Mouse (Mus musculus): ENCODE results near the gene Phc2.
"Not testable (repeated sequence)": the region's sequence is repeated elsewhere in the genome, so short reads cannot be mapped to it uniquely, and the experiment has no call there.

Phc2 gene

GRCm38 (mm10) chr4:128652584-128653298, 1.8 kb upstream of the Phc2 start:
- Histone ChIP-seq H3K36me3 (ENCODE audit: insufficient read depth, low read length) (no peaks in the 10 kb centered on the region), H3K4me1 (replicated peaks; ENCODE audit: low read depth, low read length) (peaks cover 34% of the 10 kb centered on the region), H3K4me3 (replicated peaks; ENCODE audit: low read length) (no peak overlapping the region), H3K27me3 (ENCODE audit: insufficient read depth, low read length) (peaks cover 32% of the 10 kb centered on the region), H3K9me3 (ENCODE audit: low read length) (no peaks in the 10 kb centered on the region)
- TF ChIP-seq CTCF (conservative IDR thresholded peaks at IDR 0.05; ENCODE audit: low read length) = no peak
- no peak for TF ChIP-seq NANOG (IDR thresholded peaks at IDR 0.05; ENCODE audit: borderline replicate concordance, low read length)
- no peak for TF ChIP-seq POU5F1 (IDR thresholded peaks at IDR 0.05; ENCODE audit: borderline replicate concordance, low read length)

GRCm38 (mm10) chr4:128655446-128655845, 944 bp downstream of the Phc2 start:
- Histone ChIP-seq H3K4me1 (replicated peaks; ENCODE audit: low read depth, low read length) (peaks cover 40% of the 10 kb centered on the region), H3K9me3 (ENCODE audit: low read length) (no peaks in the 10 kb centered on the region), H3K27me3 (ENCODE audit: insufficient read depth, low read length) (peaks cover 32% of the 10 kb centered on the region), H3K4me3 (replicated peaks; ENCODE audit: low read length) (peak overlapping the region; percentile 86), H3K36me3 (ENCODE audit: insufficient read depth, low read length) (no peaks in the 10 kb centered on the region)
- no peak for TF ChIP-seq NANOG (IDR thresholded peaks at IDR 0.05; ENCODE audit: borderline replicate concordance, low read length)
- no peak for TF ChIP-seq POU5F1 (IDR thresholded peaks at IDR 0.05; ENCODE audit: borderline replicate concordance, low read length)
- TF ChIP-seq CTCF (conservative IDR thresholded peaks at IDR 0.05; ENCODE audit: low read length) = no peak

GRCm38 (mm10) chr4:128660196-128660595, 5.7 kb downstream of the Phc2 start:
- TF ChIP-seq NANOG (IDR thresholded peaks at IDR 0.05; ENCODE audit: borderline replicate concordance, low read length) (no peak), CTCF (conservative IDR thresholded peaks at IDR 0.05; ENCODE audit: low read length) (no peak), POU5F1 (IDR thresholded peaks at IDR 0.05; ENCODE audit: borderline replicate concordance, low read length) (no peak)
- no peaks in the 10 kb centered on the region for H3K36me3 ChIP-seq (ENCODE audit: insufficient read depth, low read length)
- H3K27me3 ChIP-seq (ENCODE audit: insufficient read depth, low read length) = peaks cover 21% of the 10 kb centered on the region
- peaks cover 30% of the 10 kb centered on the region for H3K4me1 ChIP-seq (replicated peaks; ENCODE audit: low read depth, low read length)
- H3K4me3 ChIP-seq (replicated peaks; ENCODE audit: low read length) = no peak overlapping the region
- H3K9me3 ChIP-seq (ENCODE audit: low read length) = no peaks in the 10 kb centered on the region

GRCm38 (mm10) chr4:128661063-128661462, 6.6 kb downstream of the Phc2 start:
- Histone ChIP-seq H3K4me1 (replicated peaks; ENCODE audit: low read depth, low read length) (peaks cover 21% of the 10 kb centered on the region), H3K36me3 (ENCODE audit: insufficient read depth, low read length) (no peaks in the 10 kb centered on the region), H3K27me3 (ENCODE audit: insufficient read depth, low read length) (peaks cover 13% of the 10 kb centered on the region), H3K9me3 (ENCODE audit: low read length) (no peaks in the 10 kb centered on the region), H3K4me3 (replicated peaks; ENCODE audit: low read length) (no peak overlapping the region)
- no peak for TF ChIP-seq POU5F1 (IDR thresholded peaks at IDR 0.05; ENCODE audit: borderline replicate concordance, low read length)
- no peak for TF ChIP-seq NANOG (IDR thresholded peaks at IDR 0.05; ENCODE audit: borderline replicate concordance, low read length)
- TF ChIP-seq CTCF (conservative IDR thresholded peaks at IDR 0.05; ENCODE audit: low read length) = no peak

- TF ChIP-seq NANOG (IDR thresholded peaks at IDR 0.05; ENCODE audit: borderline replicate concordance, low read length) (no peak), CTCF (conservative IDR thresholded peaks at IDR 0.05; ENCODE audit: low read length) (no peak), POU5F1 (IDR thresholded peaks at IDR 0.05; ENCODE audit: borderline replicate concordance, low read length) (no peak)
- Histone ChIP-seq H3K27me3 (ENCODE audit: insufficient read depth, low read length) (no peaks in the 10 kb centered on the region; the same call in 1 of the 2 replicates), H3K36me3 (ENCODE audit: insufficient read depth, low read length) (no peaks in the 10 kb centered on the region), H3K9me3 (ENCODE audit: low read length) (no peaks in the 10 kb centered on the region), H3K4me1 (replicated peaks; ENCODE audit: low read depth, low read length) (peaks cover 7% of the 10 kb centered on the region; the same call in 1 of the 2 replicates), H3K4me3 (replicated peaks; ENCODE audit: low read length) (no peak overlapping the region)
These were observed 9.5 kb downstream of the Phc2 start for GRCm38 (mm10) chr4:128664002-128664401.

- H3K4me1 ChIP-seq (replicated peaks; ENCODE audit: low read depth, low read length); H3K27me3 ChIP-seq (ENCODE audit: insufficient read depth, low read length); H3K9me3 ChIP-seq (ENCODE audit: low read length); H3K4me3 ChIP-seq (replicated peaks; ENCODE audit: low read length); H3K36me3 ChIP-seq (ENCODE audit: insufficient read depth, low read length): not testable (repeated sequence)
These were observed 11.9 kb downstream of the Phc2 start for GRCm38 (mm10) chr4:128666362-128666761.

GRCm38 (mm10) chr4:128667195-128667594, 12.7 kb downstream of the Phc2 start:
- not testable (repeated sequence) for H3K36me3 ChIP-seq (ENCODE audit: insufficient read depth, low read length); H3K9me3 ChIP-seq (ENCODE audit: low read length); H3K27me3 ChIP-seq (ENCODE audit: insufficient read depth, low read length); H3K4me3 ChIP-seq (replicated peaks; ENCODE audit: low read length); H3K4me1 ChIP-seq (replicated peaks; ENCODE audit: low read depth, low read length)

- H3K9me3 ChIP-seq (ENCODE audit: low read length) = no peaks in the 10 kb centered on the region
- H3K4me3 ChIP-seq (replicated peaks; ENCODE audit: low read length) = no peak overlapping the region
- H3K36me3 ChIP-seq (ENCODE audit: insufficient read depth, low read length) = no peaks in the 10 kb centered on the region
- TF ChIP-seq NANOG (IDR thresholded peaks at IDR 0.05; ENCODE audit: borderline replicate concordance, low read length) (no peak), CTCF (conservative IDR thresholded peaks at IDR 0.05; ENCODE audit: low read length) (no peak), POU5F1 (IDR thresholded peaks at IDR 0.05; ENCODE audit: borderline replicate concordance, low read length) (no peak)
- H3K27me3 ChIP-seq (ENCODE audit: insufficient read depth, low read length) = no peaks in the 10 kb centered on the region; the same call in 1 of the 2 replicates
- 0 out of 2 replicates have a peak, but pooled peaks cover 7% of the 10 kb centered on the region for H3K4me1 ChIP-seq (replicated peaks; ENCODE audit: low read depth, low read length)
These were observed 14.7 kb downstream of the Phc2 start for GRCm38 (mm10) chr4:128669229-128669628.

- Histone ChIP-seq H3K4me1 (replicated peaks; ENCODE audit: low read depth, low read length) (0 out of 2 replicates have a peak, but pooled peaks cover 7% of the 10 kb centered on the region), H3K9me3 (ENCODE audit: low read length) (no peaks in the 10 kb centered on the region), H3K36me3 (ENCODE audit: insufficient read depth, low read length) (no peaks in the 10 kb centered on the region), H3K4me3 (replicated peaks; ENCODE audit: low read length) (no peak overlapping the region), H3K27me3 (ENCODE audit: insufficient read depth, low read length) (no peaks in the 10 kb centered on the region; the same call in 1 of the 2 replicates)
- TF ChIP-seq CTCF (conservative IDR thresholded peaks at IDR 0.05; ENCODE audit: low read length) (no peak), NANOG (IDR thresholded peaks at IDR 0.05; ENCODE audit: borderline replicate concordance, low read length) (no peak), POU5F1 (IDR thresholded peaks at IDR 0.05; ENCODE audit: borderline replicate concordance, low read length) (no peak)
These were observed 16.2 kb downstream of the Phc2 start for GRCm38 (mm10) chr4:128670566-128671191.

Data from E14TG2a.4 (cell line).